13 mouse cellular contexts compared by ENCODE assay signal in genomic region chr6:137201166-137201565, GRCm38 (mm10). TPM values are rescaled to one million over a fixed set of nuclear protein-coding genes. Genes with fewer than 3 reads are reported as not detected.
"Had no signal": no experiment of that assay in that cellular context is flagged by ENCODE, and none has a peak within 500 bp of the region (broad histone marks: within the 10 kb centered on the region; RNA-seq: fewer than 3 reads in every experiment).

No protein-coding gene starts in this region.

- DNase-seq: kidney, adult 18-20 months; kidney, adult 9 months; kidney, postnatal 14 days; kidney, postnatal 4 days; liver, embryonic 13.5 days; lung, adult 2 months; thymus, postnatal 36 days had no signal

- H3K4me2 ChIP-seq: liver, embryonic 13.5 days; midbrain, embryonic 12.5 days; midbrain, embryonic 15.5 days; neural tube, embryonic 13.5 days had no signal

- H3K4me3 ChIP-seq: liver, embryonic 13.5 days; midbrain, embryonic 12.5 days; midbrain, embryonic 15.5 days; neural tube, embryonic 13.5 days had no signal

- H3K27me3 ChIP-seq: liver, embryonic 13.5 days; midbrain, embryonic 12.5 days; midbrain, embryonic 15.5 days; neural tube, embryonic 13.5 days had no signal

- H3K27ac ChIP-seq: liver, embryonic 13.5 days; macrophage; midbrain, embryonic 12.5 days; midbrain, embryonic 15.5 days; neural tube, embryonic 13.5 days had no signal

- H3K9me3 ChIP-seq: liver, embryonic 13.5 days; midbrain, embryonic 12.5 days; midbrain, embryonic 15.5 days; neural tube, embryonic 13.5 days had no signal

- H3K9ac ChIP-seq: liver, embryonic 13.5 days; midbrain, embryonic 12.5 days; midbrain, embryonic 15.5 days; neural tube, embryonic 13.5 days had no signal

- H3K4me1 ChIP-seq: liver, embryonic 13.5 days; midbrain, embryonic 12.5 days; midbrain, embryonic 15.5 days; neural tube, embryonic 13.5 days had no signal

- ATAC-seq: midbrain, embryonic 15.5 days had no signal

- H3K36me3 ChIP-seq: liver, embryonic 13.5 days; midbrain, embryonic 12.5 days; midbrain, embryonic 15.5 days; neural tube, embryonic 13.5 days had no signal

RNA-seq across cellular contexts. Expression of gene Rerg, which starts 30.9 kb away (rescaled TPM):
- total RNA-seq: megakaryocyte, adult 5-6 weeks; neutrophil, adult 5-6 weeks had no signal
- polyA plus RNA-seq: macrophage had no signal
